Mouse (Mus musculus) heart, postnatal 0 days (tissue): Measurements from ENCODE around the gene Nr2f2.

Experiments
- CTCF ChIP-seq: IDR thresholded peaks from 2 replicates; pipeline ENCODE4 v1.5.1; 2016; ENCODE audit warnings: antibody characterized with exemption, control low read depth, low read depth
- EP300 ChIP-seq: IDR thresholded peaks from 2 replicates; pipeline ENCODE4 v1.6.1; 2016; ENCODE audit warnings: antibody characterized with exemption, low read depth

DNA sequence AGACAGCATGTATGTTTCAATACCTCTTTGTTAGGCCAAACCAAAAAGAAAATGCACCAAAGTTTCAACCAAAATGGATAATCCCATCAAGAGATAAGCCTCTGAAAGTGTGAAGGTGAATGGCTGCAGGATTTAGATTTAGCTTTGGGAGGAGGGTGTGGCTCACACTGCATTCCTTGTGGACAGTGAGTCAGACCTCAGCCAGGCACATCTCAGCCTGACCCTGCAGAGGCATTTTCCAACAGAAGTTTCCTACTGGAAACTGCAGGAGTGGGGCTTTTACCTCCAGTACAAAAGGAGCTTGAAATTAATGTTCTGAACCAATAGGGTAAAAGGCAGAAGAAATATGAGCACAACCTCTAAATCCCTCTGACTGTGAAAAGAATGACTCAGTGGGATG is 62.1 kb downstream of the Nr2f2 start:
- TF ChIP-seq CTCF (no peak), EP300 (no peak)
